Mouse (Mus musculus) forebrain, embryonic 16.5 days (tissue): ENCODE measurements at regions not wholly inside any gene's neighbourhood (a gene's known extent, or its start where the extent isn't known, plus 50 kb on each side); places are given as distances from the start of the nearest gene placed in this dataset.

Experiments
- ATAC-seq: fragments of 200-750 bp; cut with Nextera tagmentation; 2 replicates; pipeline ENCODE4 v1.8.0; 2017; ENCODE audit warnings: mild to moderate bottlenecking, moderate library complexity
- H3K27ac ChIP-seq: fragments of 300-500 bp; sonication (generic); 2 replicates; pipeline ENCODE4 v1.5.1; 2014; ENCODE audit warnings: low read length, control low read depth
- H3K27me3 ChIP-seq: fragments of 300-500 bp; sonication (generic); replicated peaks from 2 replicates; pipeline ENCODE4 v1.6.1; 2014; ENCODE audit warnings: low read length; ENCODE audit not compliant: control insufficient read depth, insufficient read depth
- H3K36me3 ChIP-seq: fragments of 300-500 bp; sonication (generic); 2 replicates; pipeline ENCODE4 v1.6.1; 2014; ENCODE audit not compliant: control insufficient read depth, insufficient read depth
- H3K4me1 ChIP-seq: fragments of 300-500 bp; sonication (generic); replicated peaks from 2 replicates; pipeline ENCODE4 v1.6.1; 2014; ENCODE audit warnings: low read length; ENCODE audit not compliant: control insufficient read depth, insufficient read depth
- H3K4me2 ChIP-seq: fragments of 300-500 bp; sonication (generic); 2 replicates; pipeline ENCODE4 v1.6.1; 2014; ENCODE audit warnings: mild to moderate bottlenecking, low read length, control low read depth
- H3K4me3 ChIP-seq: fragments of 300-500 bp; sonication (generic); replicated peaks from 2 replicates; pipeline ENCODE4 v1.5.1; 2014; ENCODE audit warnings: mild to moderate bottlenecking, low read length, control low read depth
- H3K9ac ChIP-seq: fragments of 300-500 bp; sonication (generic); replicated peaks from 2 replicates; pipeline ENCODE4 v1.6.1; 2014; ENCODE audit warnings: low read depth, low read length, control low read depth
- H3K9me3 ChIP-seq: fragments of 300-500 bp; sonication (generic); 2 replicates; pipeline ENCODE4 v1.6.1; 2016; ENCODE audit warnings: low read length; ENCODE audit not compliant: control insufficient read depth
- WGBS: fragments of 180-500 bp; shearing (Covaris S2); extraction: QIAGEN DNeasy Blood & Tissue Kit; methylation state at CpG from one replicate; pipeline ENCODE4 v1.1.7; 2014; 5-methylcytosine and 5-hydroxymethylcytosine counted together

- H3K4me1 ChIP-seq, result 0 out of 2 replicates have a peak, but pooled peaks cover 3% of the 10 kb centered on the region
- no peak overlapping the region for H3K27ac ChIP-seq
- 13% methylated on average over 2 of the region's 2 CpGs for WGBS
- ATAC-seq, result peak; percentile 77
- H3K27me3 ChIP-seq, result no peaks in the 10 kb centered on the region
- no peaks in the 10 kb centered on the region for H3K9me3 ChIP-seq
- H3K9ac ChIP-seq, result no peak overlapping the region
- H3K36me3 ChIP-seq, result no peaks in the 10 kb centered on the region
- H3K4me3 ChIP-seq, result no peak overlapping the region
- H3K4me2 ChIP-seq, result no peak overlapping the region
These were observed 1116.0 kb downstream of the Efna5 start for GRCm38 (mm10) chr17:61765143-61765542.
